11 mouse cellular contexts compared by ENCODE assay signal in the genomic region with DNA sequence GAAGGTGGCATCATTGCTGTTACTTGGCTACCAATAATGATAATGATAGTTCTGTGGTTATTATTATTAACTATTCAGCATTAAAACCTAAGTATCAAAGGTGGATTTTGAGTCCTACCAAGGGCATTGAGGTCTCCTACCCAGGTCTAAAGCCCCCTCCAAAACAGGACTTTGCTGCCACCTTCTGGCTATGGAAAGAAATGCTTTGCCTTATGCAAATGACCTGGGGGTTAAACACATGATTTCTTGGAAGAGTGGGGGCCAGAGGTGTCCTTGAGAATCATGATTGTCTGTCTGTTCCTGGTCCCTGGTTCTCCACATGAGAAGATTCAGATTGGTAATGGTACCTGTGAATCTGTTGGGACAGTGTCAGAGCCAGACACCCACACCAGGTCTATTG. TPM values are rescaled to one million over a fixed set of nuclear protein-coding genes. Genes with fewer than 3 reads are reported as not detected.
DNase-seq lines count a peak whose midpoint lies in the region; ATAC-seq and TF ChIP-seq lines count a peak whose summit lies in the region.
"Had no signal": no experiment of that assay in that cellular context is flagged by ENCODE, and none has a peak within 500 bp of the region (broad histone marks: within the 10 kb centered on the region; RNA-seq: fewer than 3 reads in every experiment).

No protein-coding gene starts in this region.

- no peak overlapping the region for H3K4me3 ChIP-seq in cerebellum, adult 2 months (replicated peaks; ENCODE audit: insufficient read depth, low read depth, low read length)
- H3K4me3 ChIP-seq in lung, postnatal 0 days (ENCODE audit: low read depth, low read length) = no peak overlapping the region

- no peaks in the 10 kb centered on the region for H3K36me3 ChIP-seq in lung, postnatal 0 days (ENCODE audit: insufficient read depth, low read length)

- intact Hi-C loops in left cerebral cortex, postnatal 4 days (cut with DNase I) = loop anchor here (10.0 kb wide), 2 partner anchors 78 to 268 kb away; a partner anchor contains a TSS
- intact Hi-C loops in left cerebral cortex, postnatal 14 days (cut with DNase I) = no loop called here

- no peaks in the 10 kb centered on the region; the same call in 1 of the 2 replicates for H3K27me3 ChIP-seq in cerebellum, adult 2 months (ENCODE audit: control insufficient read depth, insufficient read depth, low read length)
- no peaks in the 10 kb centered on the region for H3K27me3 ChIP-seq in lung, postnatal 0 days (replicated peaks; ENCODE audit: insufficient read depth, low read length)

- no peak overlapping the region for H3K4me2 ChIP-seq in lung, postnatal 0 days (replicated peaks; ENCODE audit: low read depth, low read length)

- no peak for ATAC-seq in lung, postnatal 0 days

- H3K27ac ChIP-seq in cerebellum, adult 2 months (ENCODE audit: insufficient read depth, low read length) = no peak overlapping the region
- H3K27ac ChIP-seq in lung, postnatal 0 days (ENCODE audit: low read length) = no peak overlapping the region
- H3K27ac ChIP-seq: macrophage had no signal

- TF ChIP-seq CTCF in cerebellum, adult 2 months (IDR thresholded peaks at IDR 0.05; ENCODE audit: borderline replicate concordance, insufficient read depth, low read depth, low read length) = peak; percentile 55; the same call in 1 of the 2 replicates
- peak; percentile 76 for TF ChIP-seq CTCF in lung, postnatal 0 days (IDR thresholded peaks at IDR 0.05)

- no peak for TF ChIP-seq POLR2A in cerebellum, adult 2 months (IDR thresholded peaks at IDR 0.05; ENCODE audit: borderline replicate concordance, insufficient read depth, low read length)

- H3K4me1 ChIP-seq in cerebellum, adult 2 months (ENCODE audit: control insufficient read depth, insufficient read depth, low read length) = no peaks in the 10 kb centered on the region
- H3K4me1 ChIP-seq in lung, postnatal 0 days (ENCODE audit: insufficient read depth, low read depth, low read length) = peaks cover 5% of the 10 kb centered on the region; the same call in 1 of the 2 replicates

- no peak overlapping the region for H3K9ac ChIP-seq in lung, postnatal 0 days (replicated peaks; ENCODE audit: low read depth)

- no peak for TF ChIP-seq EP300 in lung, postnatal 0 days (IDR thresholded peaks at IDR 0.05)

- no peak for DNase-seq in cerebellum, adult 2 months
- no peak for DNase-seq in cerebellum, adult 8-10 months
- DNase-seq in left cerebral cortex, postnatal 4 days = peak; percentile 35
- no peak for DNase-seq in left cerebral cortex, postnatal 14 days (ENCODE audit: low spot score in 2 of 2)
- peak; percentile 22 for DNase-seq in Muller cell, postnatal 12 days (ENCODE audit: inconsistent ontology term)
- peak; percentile 39 for DNase-seq in lung, postnatal 0 days (ENCODE audit: low spot score)
- no peak for DNase-seq in urinary bladder, postnatal 10 days (ENCODE audit: low spot score)
- no peak for DNase-seq in layer of hippocampus, adult 8-10 months (ENCODE audit: low spot score in 2 of 2)

- H3K9me3 ChIP-seq in lung, postnatal 0 days (ENCODE audit: low read length) = no peaks in the 10 kb centered on the region

RNA-seq across cellular contexts. Expression of a gene that starts 54.9 kb away (rescaled TPM):
- 0.75 and 0.87 TPM in 2 replicates for polyA plus RNA-seq in cerebellum, adult 2 months (2012; rRNA removed)
- under 1 TPM; 0.14 to 0.28 TPM for total RNA-seq in left cerebral cortex, postnatal 4 days (2021)
- under 1 TPM; 0.22 to 0.30 TPM for total RNA-seq in left cerebral cortex, postnatal 14 days (2021)
- polyA plus RNA-seq in lung, postnatal 0 days (2015; fragmentation: Nextera tagmentation; extraction: Ambion mirVana) = 0.29 and 0.38 TPM in 2 replicates
- total RNA-seq in layer of hippocampus, adult 8-10 months (2022) = under 1 TPM in 2 of 4 experiments, not detected in 2; 0.11 to 0.45 TPM
- polyA plus RNA-seq: intestine, embryonic 14.5 days; macrophage; small intestine, adult 2 months had no signal

Comparison
In these comparisons a context has a peak if more than half of its experiments do, and no peak if none do; other contexts are left out.
1. DNase-seq: peak in left cerebral cortex, postnatal 4 days (single experiment), Muller cell, postnatal 12 days (single experiment) and lung, postnatal 0 days (single experiment); none in cerebellum, adult 2 months (0 of 2), cerebellum, adult 8-10 months (single experiment), left cerebral cortex, postnatal 14 days (0 of 2), urinary bladder, postnatal 10 days (single experiment) and layer of hippocampus, adult 8-10 months (0 of 2).